ENCODE assay signal across 8 mouse cellular contexts in the genomic region with DNA sequence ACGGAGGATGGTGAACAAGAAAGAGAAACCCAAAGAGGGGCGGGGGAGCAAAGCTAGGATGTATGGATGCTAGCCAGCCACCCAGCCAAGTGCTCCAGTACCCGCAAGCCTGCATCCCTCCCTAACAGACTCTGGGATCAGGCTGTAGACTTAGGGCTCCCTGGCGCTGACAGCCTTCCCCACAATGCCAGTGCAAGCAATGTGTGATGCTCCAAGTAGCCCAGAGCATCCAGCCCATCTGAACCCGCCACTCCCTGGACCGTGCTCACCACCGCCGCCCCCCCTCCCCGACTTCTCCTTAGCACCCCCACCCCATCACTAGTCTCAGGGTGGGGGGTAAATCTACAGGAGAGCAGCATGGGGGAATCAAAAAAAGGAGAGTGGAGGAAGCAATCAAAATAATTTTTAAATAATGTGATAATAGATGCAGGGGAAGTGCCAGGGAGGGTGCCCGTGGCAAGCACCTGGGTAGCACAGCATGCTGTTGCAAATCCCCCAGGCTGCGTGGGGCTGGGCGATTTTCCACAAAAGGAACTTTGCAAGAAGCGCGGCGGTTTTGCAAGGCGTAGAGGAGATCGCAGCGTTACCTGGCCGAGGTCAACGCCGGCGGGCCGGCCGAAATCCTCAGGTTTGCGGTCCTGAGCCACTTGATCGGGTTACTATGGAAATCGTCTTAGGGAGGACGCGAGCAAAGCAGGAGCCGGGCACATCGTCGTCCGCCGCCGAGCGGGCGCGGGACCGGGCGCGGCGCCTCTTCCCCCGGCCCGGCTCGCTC. TPM values are rescaled to one million over a fixed set of nuclear protein-coding genes. Genes with fewer than 3 reads are reported as not detected.
DNase-seq lines count a peak whose midpoint lies in the region; ATAC-seq lines count a peak whose summit lies in the region.

No protein-coding gene starts in this region.

- H3K36me3 ChIP-seq in embryonic facial prominence, embryonic 12.5 days, result no peaks in the 10 kb centered on the region
- H3K36me3 ChIP-seq in hindbrain, embryonic 15.5 days, result no peaks in the 10 kb centered on the region
- no peaks in the 10 kb centered on the region for H3K36me3 ChIP-seq in limb, embryonic 13.5 days
- no peaks in the 10 kb centered on the region for H3K36me3 ChIP-seq in neural tube, embryonic 11.5 days (ENCODE audit: control insufficient read depth, insufficient read depth, low read length)

- H3K27ac ChIP-seq in embryonic facial prominence, embryonic 12.5 days, result no peak overlapping the region
- peak overlapping the region; percentile 92 for H3K27ac ChIP-seq in hindbrain, embryonic 15.5 days (replicated peaks)
- no peak overlapping the region for H3K27ac ChIP-seq in limb, embryonic 13.5 days
- H3K27ac ChIP-seq in neural tube, embryonic 11.5 days (ENCODE audit: low read depth, low read length), result peak overlapping the region; percentile 65

- intact Hi-C loops in gastrocnemius, postnatal 14 days (cut with DNase I; ENCODE audit: low total_unique reads), result no loop called here

- DNase-seq in urinary bladder, postnatal 36 days (ENCODE audit: low spot score in 2 of 2), result peak; percentile 0 to 3
- DNase-seq in urinary bladder, adult 2 months (ENCODE audit: low spot score), result no peak
- peak; percentile 49 for DNase-seq in neural tube, embryonic 11.5 days (ENCODE audit: low spot score)
- DNase-seq in gastrocnemius, postnatal 14 days, result no peak
- no peak for DNase-seq in gastrocnemius, adult 8-10 months (ENCODE audit: low spot score in 2 of 2)

- peak overlapping the region; percentile 72 for H3K9ac ChIP-seq in embryonic facial prominence, embryonic 12.5 days
- peak overlapping the region; percentile 76 for H3K9ac ChIP-seq in hindbrain, embryonic 15.5 days
- peak overlapping the region; percentile 74 for H3K9ac ChIP-seq in limb, embryonic 13.5 days
- H3K9ac ChIP-seq in neural tube, embryonic 11.5 days (ENCODE audit: low read length), result peak overlapping the region; percentile 76

- under 1% methylated on average over 45 of the region's 45 CpGs for WGBS in embryonic facial prominence, embryonic 12.5 days
- WGBS in hindbrain, embryonic 15.5 days, result under 1% methylated on average over 44 of the region's 45 CpGs
- 1% methylated on average over 45 of the region's 45 CpGs for WGBS in limb, embryonic 13.5 days
- WGBS in neural tube, embryonic 11.5 days, result under 1% methylated on average over 37 of the region's 45 CpGs

- peaks cover 13% of the 10 kb centered on the region; the same call in 1 of the 2 replicates for H3K27me3 ChIP-seq in embryonic facial prominence, embryonic 12.5 days
- no peaks in the 10 kb centered on the region for H3K27me3 ChIP-seq in hindbrain, embryonic 15.5 days
- peaks cover 42% of the 10 kb centered on the region for H3K27me3 ChIP-seq in limb, embryonic 13.5 days
- peaks cover 7% of the 10 kb centered on the region; the same call in 1 of the 2 replicates for H3K27me3 ChIP-seq in neural tube, embryonic 11.5 days (ENCODE audit: control insufficient read depth, insufficient read depth, low read length)

- H3K4me3 ChIP-seq in embryonic facial prominence, embryonic 12.5 days, result peak overlapping the region; percentile 58
- H3K4me3 ChIP-seq in hindbrain, embryonic 15.5 days, result peak overlapping the region; percentile 84
- H3K4me3 ChIP-seq in limb, embryonic 13.5 days, result peak overlapping the region; percentile 60
- H3K4me3 ChIP-seq in neural tube, embryonic 11.5 days (ENCODE audit: low read depth, low read length), result peak overlapping the region; percentile 61

- H3K4me2 ChIP-seq in embryonic facial prominence, embryonic 12.5 days (replicated peaks), result peak overlapping the region; percentile 83
- peak overlapping the region; percentile 80 for H3K4me2 ChIP-seq in hindbrain, embryonic 15.5 days
- peak overlapping the region; percentile 93 for H3K4me2 ChIP-seq in limb, embryonic 13.5 days (replicated peaks)
- peak overlapping the region; percentile 56 for H3K4me2 ChIP-seq in neural tube, embryonic 11.5 days (ENCODE audit: low read depth)

- H3K9me3 ChIP-seq in embryonic facial prominence, embryonic 12.5 days, result no peaks in the 10 kb centered on the region
- H3K9me3 ChIP-seq in hindbrain, embryonic 15.5 days, result no peaks in the 10 kb centered on the region
- no peaks in the 10 kb centered on the region for H3K9me3 ChIP-seq in limb, embryonic 13.5 days
- no peaks in the 10 kb centered on the region for H3K9me3 ChIP-seq in neural tube, embryonic 11.5 days (ENCODE audit: control insufficient read depth, low read length)

- peaks cover 4% of the 10 kb centered on the region; the same call in 1 of the 2 replicates for H3K4me1 ChIP-seq in embryonic facial prominence, embryonic 12.5 days
- H3K4me1 ChIP-seq in hindbrain, embryonic 15.5 days (replicated peaks), result peaks cover 8% of the 10 kb centered on the region
- H3K4me1 ChIP-seq in limb, embryonic 13.5 days, result peaks cover 8% of the 10 kb centered on the region
- H3K4me1 ChIP-seq in neural tube, embryonic 11.5 days (ENCODE audit: control insufficient read depth, insufficient read depth, low read length), result peaks cover 3% of the 10 kb centered on the region; the same call in 1 of the 2 replicates

- ATAC-seq in embryonic facial prominence, embryonic 12.5 days (ENCODE audit: insufficient number of reproducible peaks, insufficient read depth, low FRiP score, low TSS enrichment), result peak; percentile 50; the same call in 1 of the 2 replicates
- ATAC-seq in hindbrain, embryonic 15.5 days (ENCODE audit: low FRiP score, low read depth), result peak; percentile 84
- peak; percentile 29 for ATAC-seq in limb, embryonic 13.5 days (ENCODE audit: low FRiP score, low read depth)
- peak; percentile 65 for ATAC-seq in neural tube, embryonic 11.5 days (ENCODE audit: insufficient read depth, low FRiP score, low TSS enrichment)

RNA-seq across cellular contexts. Expression of a gene that starts 0.8 kb away (rescaled TPM):
- 0.76 and 0.88 TPM in 2 replicates for polyA plus RNA-seq in urinary bladder, adult 2 months (2012; rRNA removed)
- polyA plus RNA-seq in embryonic facial prominence, embryonic 12.5 days (2016; fragmentation: Nextera tagmentation; extraction: Ambion mirVana), result 4.5 and 5.7 TPM in 2 replicates
- 24.9 and 25.1 TPM in 2 replicates for polyA plus RNA-seq in hindbrain, embryonic 15.5 days (2015; fragmentation: Nextera tagmentation; extraction: Ambion mirVana)
- 4.4 and 5.5 TPM in 2 replicates for polyA plus RNA-seq in limb, embryonic 13.5 days (2015; fragmentation: Nextera tagmentation; extraction: Ambion mirVana)
- 8.5 and 10.5 TPM in 2 replicates for polyA plus RNA-seq in neural tube, embryonic 11.5 days (2014; fragmentation: Nextera tagmentation; extraction: Ambion mirVana)
- total RNA-seq in gastrocnemius, postnatal 14 days (2021), result 1 to 10 TPM; 5.8 TPM
- 1 to 10 TPM; 1.1 to 2.3 (median 1.4) TPM for total RNA-seq in gastrocnemius, adult 8-10 months (2022)

Comparison
In these comparisons a context has a peak if more than half of its experiments do, and no peak if none do; other contexts are left out.
1. DNase-seq: peak in urinary bladder, postnatal 36 days (2 of 2) and neural tube, embryonic 11.5 days (single experiment); none in urinary bladder, adult 2 months (single experiment), gastrocnemius, postnatal 14 days (single experiment) and gastrocnemius, adult 8-10 months (0 of 2).
2. ATAC-seq: peak in every context shown above with its lines; median percentile 84 in hindbrain, embryonic 15.5 days; 65 in neural tube, embryonic 11.5 days; 50 in embryonic facial prominence, embryonic 12.5 days; 29 in limb, embryonic 13.5 days.
3. H3K27ac ChIP-seq: peak in hindbrain, embryonic 15.5 days (single experiment) and neural tube, embryonic 11.5 days (single experiment); none in embryonic facial prominence, embryonic 12.5 days (single experiment) and limb, embryonic 13.5 days (single experiment).
4. Peak in every context shown above with its lines, with median percentiles within 50 percentile points of each other: H3K4me2 ChIP-seq, H3K4me3 ChIP-seq and H3K9ac ChIP-seq.